Mouse (Mus musculus): Measurements from ENCODE around the gene Vegfb. TPM values are rescaled to one million over a fixed set of nuclear protein-coding genes. Genes with fewer than 3 reads are reported as not detected.

The Vegfb gene
- total RNA-seq, 4 experiments from 2014 or later, result 98.9 to 107 (median 104) TPM

GRCm38 (mm10) chr19:6941372-6942248, 45.8 kb downstream of the Vegfb start, which contains the start of gene Bad:
TSS of gene Bad (plus strand) at chr19:6941861.
- DNase-seq (ENCODE audit: low spot score in 2 of 2), result peak; percentile 84 to 97

GRCm38 (mm10) chr19:6940396-6941351, 46.8 kb downstream of the Vegfb start:
- no peak for DNase-seq (ENCODE audit: low spot score in 2 of 2)

GRCm38 (mm10) chr19:6939106-6940002, 48.1 kb downstream of the Vegfb start:
- DNase-seq (ENCODE audit: low spot score in 2 of 2), result no peak

- no peak for DNase-seq (ENCODE audit: low spot score in 2 of 2)
These were observed 49.6 kb downstream of the Vegfb start for GRCm38 (mm10) chr19:6937541-6938465.

GRCm38 (mm10) chr19:6936299-6936698, 51.2 kb downstream of the Vegfb start:
- no peak for DNase-seq (ENCODE audit: low spot score in 2 of 2)

- DNase-seq (ENCODE audit: low spot score in 2 of 2), result no peak
These were observed 53.1 kb downstream of the Vegfb start, which contains the start of gene Kcnk4 for GRCm38 (mm10) chr19:6934195-6934977. TSS of gene Kcnk4 (minus strand) at chr19:6934515.

- peak in 1 of 2 experiments; percentile 75 for DNase-seq (ENCODE audit: low spot score in 2 of 2)
These were observed 53.8 kb downstream of the Vegfb start for GRCm38 (mm10) chr19:6933436-6934194.

GRCm38 (mm10) chr19:6933102-6933435, 54.4 kb downstream of the Vegfb start:
- DNase-seq (ENCODE audit: low spot score in 2 of 2), result no peak

Other genes starting within 250 kb of the Vegfb start
- 10 to 100 TPM; 41.9 to 59.0 (median 49.0) TPM for gene Rps6ka4, start 147.0 kb downstream of the Vegfb start, total RNA-seq (2022)
- 1 to 10 TPM; 4.6 to 6.3 (median 5.8) TPM for gene Ccdc88b, start 129.4 kb downstream of the Vegfb start, total RNA-seq (2022)
- gene Trmt112, start 78.0 kb downstream of the Vegfb start, total RNA-seq (2022), result 10 to 100 TPM; 35.0 to 55.2 (median 44.9) TPM
- gene Prdx5, start 77.5 kb downstream of the Vegfb start, total RNA-seq (2022), result 100 to 1,000 TPM; 294 to 374 (median 338) TPM
- 10 to 100 TPM; 60.5 to 66.0 (median 63.4) TPM for gene Esrra, start 65.8 kb downstream of the Vegfb start, total RNA-seq (2022)
- gene Catsperz, start 62.3 kb downstream of the Vegfb start, total RNA-seq (2022), result 10 to 100 TPM; 15.5 to 18.5 (median 16.6) TPM
- gene Kcnk4, start 53.1 kb downstream of the Vegfb start, total RNA-seq (2022), result 10 to 100 TPM; 25.0 to 31.5 (median 25.7) TPM
- 10 to 100 TPM; 34.6 to 44.9 (median 37.6) TPM for gene Bad, start 45.8 kb downstream of the Vegfb start, total RNA-seq (2022)
- gene Gpr137, start 45.2 kb downstream of the Vegfb start, total RNA-seq (2022), result 100 to 1,000 TPM; 101 to 106 (median 104) TPM
- 10 to 100 TPM; 56.6 to 72.1 (median 59.0) TPM for gene Ppp1r14b, start 12.7 kb downstream of the Vegfb start, total RNA-seq (2022)
- gene Plcb3, start 11.2 kb downstream of the Vegfb start, total RNA-seq (2022), result 10 to 100 TPM; 13.8 to 18.2 (median 14.5) TPM
- gene Fkbp2, start 7.2 kb downstream of the Vegfb start, total RNA-seq (2022), result 100 to 1,000 TPM in 2 of 4 experiments, 10 to 100 TPM in 2; 79.1 to 129 (median 98.4) TPM
- gene Dnajc4, start 4.9 kb upstream of the Vegfb start, total RNA-seq (2022), result 10 to 100 TPM; 27.0 to 32.6 (median 29.7) TPM
- gene Nudt22, start 8.5 kb upstream of the Vegfb start, total RNA-seq (2022), result 10 to 100 TPM; 13.8 to 17.0 (median 16.2) TPM
- 10 to 100 TPM; 20.2 to 25.3 (median 21.3) TPM for gene Trpt1, start 8.5 kb upstream of the Vegfb start, total RNA-seq (2022)
- gene Fermt3, start 31.8 kb upstream of the Vegfb start, total RNA-seq (2022), result 10 to 100 TPM in 1 of 4 experiments, 1 to 10 TPM in 3; 4.1 to 11.5 (median 7.1) TPM
- 100 to 1,000 TPM; 160 to 199 (median 183) TPM for gene Stip1, start 52.3 kb upstream of the Vegfb start, total RNA-seq (2022)
- gene Macrod1, start 69.2 kb upstream of the Vegfb start, total RNA-seq (2022), result 10 to 100 TPM; 16.7 to 19.7 (median 18.0) TPM
- 10 to 100 TPM; 35.6 to 42.2 (median 39.1) TPM for gene Flrt1, start 118.1 kb upstream of the Vegfb start, total RNA-seq (2022)
- 100 to 1,000 TPM; 267 to 296 (median 278) TPM for gene Otub1, start 218.7 kb upstream of the Vegfb start, total RNA-seq (2022)
- 1,000 to 10,000 TPM; 1,021 to 1,102 (median 1,060) TPM for gene Cox8a, start 230.0 kb upstream of the Vegfb start, total RNA-seq (2022)

All from left cerebral cortex, adult 8-10 months (tissue).